ENCODE assay signal across 16 mouse cellular contexts in genomic region chr9:124100357-124100756, GRCm38 (mm10). TPM values are rescaled to one million over a fixed set of nuclear protein-coding genes. Genes with fewer than 3 reads are reported as not detected.
"Had no signal": no experiment of that assay in that cellular context is flagged by ENCODE, and none has a peak within 500 bp of the region (broad histone marks: within the 10 kb centered on the region; RNA-seq: fewer than 3 reads in every experiment).

No protein-coding gene starts in this region.

- DNase-seq: kidney, adult 18-20 months; kidney, postnatal 14 days; layer of hippocampus, postnatal 36 days; lung, embryonic 14.5 days; lung, postnatal 10 days; right cerebral cortex, postnatal 14 days; thymus, postnatal 25 days had no signal

- H3K27ac ChIP-seq: kidney, embryonic 15.5 days; limb, embryonic 15.5 days; liver, embryonic 12.5 days; macrophage; midbrain, embryonic 15.5 days; stomach, embryonic 15.5 days had no signal

- ATAC-seq: liver, embryonic 12.5 days; midbrain, embryonic 15.5 days had no signal

- H3K27me3 ChIP-seq: kidney, embryonic 15.5 days; limb, embryonic 15.5 days; liver, embryonic 12.5 days; megakaryocyte, embryonic 14.5 days; midbrain, embryonic 15.5 days; stomach, embryonic 15.5 days had no signal

- H3K4me1 ChIP-seq: kidney, embryonic 15.5 days; limb, embryonic 15.5 days; midbrain, embryonic 15.5 days; stomach, embryonic 15.5 days had no signal

- H3K4me3 ChIP-seq: kidney, embryonic 15.5 days; limb, embryonic 15.5 days; liver, embryonic 12.5 days; megakaryocyte, embryonic 14.5 days; midbrain, embryonic 15.5 days; stomach, embryonic 15.5 days had no signal

- H3K9ac ChIP-seq: kidney, embryonic 15.5 days; limb, embryonic 15.5 days; liver, embryonic 12.5 days; lung, embryonic 14.5 days; midbrain, embryonic 15.5 days; stomach, embryonic 15.5 days had no signal

- H3K9me3 ChIP-seq: kidney, embryonic 15.5 days; limb, embryonic 15.5 days; liver, embryonic 12.5 days; megakaryocyte, embryonic 14.5 days; midbrain, embryonic 15.5 days; stomach, embryonic 15.5 days had no signal

- H3K36me3 ChIP-seq: kidney, embryonic 15.5 days; limb, embryonic 15.5 days; liver, embryonic 12.5 days; midbrain, embryonic 15.5 days; stomach, embryonic 15.5 days had no signal

- H3K4me2 ChIP-seq: kidney, embryonic 15.5 days; limb, embryonic 15.5 days; liver, embryonic 12.5 days; lung, embryonic 14.5 days; midbrain, embryonic 11.5 days; midbrain, embryonic 15.5 days; stomach, embryonic 15.5 days had no signal

RNA-seq across cellular contexts. Expression of gene Ccr2, which starts 1.4 kb away (rescaled TPM):
- polyA plus RNA-seq: neural tube, embryonic 14.5 days had no signal
